Mouse (Mus musculus): ENCODE measurements around the gene Dcakd.

Dcakd gene

DNA sequence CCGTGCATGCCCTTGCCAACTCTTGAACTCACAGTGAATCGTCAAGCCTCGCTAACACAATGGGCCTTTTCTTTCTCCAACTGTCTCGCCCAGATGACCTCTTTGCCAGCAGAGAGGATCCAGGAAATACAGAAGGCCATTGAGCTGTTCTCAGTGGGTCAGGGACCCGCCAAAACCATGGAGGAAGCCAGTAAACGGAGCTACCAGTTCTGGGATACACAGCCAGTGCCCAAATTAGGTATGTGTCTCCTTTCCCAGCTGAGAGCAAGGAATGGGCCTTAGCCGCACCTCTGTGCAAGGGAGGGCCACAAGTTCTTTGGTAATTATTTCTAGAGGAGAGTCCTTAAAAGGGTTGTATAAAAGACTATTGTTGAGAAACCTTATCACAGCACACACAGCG, 18.2 kb upstream of the Dcakd start:
- DNase-seq (ENCODE audit: low spot score) = peak; percentile 14

DNA sequence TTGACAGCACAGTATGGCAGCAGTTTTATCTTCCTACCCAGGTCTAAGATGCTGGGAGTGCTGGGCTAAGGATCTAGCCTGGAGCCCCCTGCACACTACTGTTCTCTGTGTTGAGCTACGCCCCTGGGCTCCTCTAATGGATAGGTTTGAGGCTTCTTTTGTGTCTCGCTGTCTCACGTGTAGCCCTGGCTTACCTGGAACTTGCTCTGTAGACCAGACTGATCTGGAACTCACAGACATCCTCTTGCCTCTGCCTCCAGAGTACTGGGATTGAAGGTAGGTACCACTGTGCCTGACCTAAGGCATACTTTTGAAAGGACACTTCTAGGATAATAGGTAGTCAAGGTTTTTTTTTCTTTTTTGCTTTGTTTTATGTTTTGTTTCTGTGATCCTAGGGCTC, 15.8 kb upstream of the Dcakd start:
- no peak for DNase-seq (ENCODE audit: low spot score)

DNA sequence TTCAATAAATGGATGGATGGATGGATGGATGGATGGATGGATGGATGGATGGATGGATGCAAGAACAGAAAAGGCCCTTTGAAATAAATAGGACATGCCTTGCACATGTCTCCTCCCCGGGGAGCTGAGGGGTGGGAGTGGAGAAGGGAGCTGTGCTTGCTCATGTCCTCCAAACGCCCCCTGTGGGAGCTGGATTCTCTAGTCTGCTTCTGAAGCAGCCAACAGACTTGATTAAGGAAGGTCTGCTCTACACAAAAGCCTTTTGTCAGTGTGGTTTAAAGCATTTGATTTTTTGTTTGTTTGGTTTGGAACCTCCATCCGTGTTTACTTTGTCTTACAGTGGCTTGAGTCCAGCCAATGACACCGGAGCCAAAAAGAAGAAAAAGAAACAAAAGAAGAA, 14.7 kb upstream of the Dcakd start:
- DNase-seq (ENCODE audit: low spot score) = no peak

DNA sequence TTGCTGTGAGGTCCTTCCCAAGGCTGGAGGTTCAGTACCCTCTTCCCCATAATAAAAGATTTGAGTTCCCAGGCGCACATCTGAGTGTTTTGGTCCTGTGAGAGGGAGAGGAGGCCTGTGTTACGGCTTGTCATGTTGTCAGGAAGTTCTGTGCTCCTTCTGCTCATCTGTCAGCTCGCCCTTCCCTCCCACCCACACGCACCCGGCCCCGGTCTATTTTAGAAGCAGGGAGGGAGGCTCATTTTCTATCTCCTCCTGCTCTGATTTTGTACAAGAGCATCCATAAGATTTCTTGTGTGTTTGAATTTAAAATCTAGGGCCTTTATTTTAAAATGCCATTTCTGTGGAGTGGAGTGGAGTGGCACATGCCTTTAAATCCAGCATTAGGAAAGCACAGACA, 9.9 kb upstream of the Dcakd start:
- no peak for DNase-seq (ENCODE audit: low spot score)

DNA sequence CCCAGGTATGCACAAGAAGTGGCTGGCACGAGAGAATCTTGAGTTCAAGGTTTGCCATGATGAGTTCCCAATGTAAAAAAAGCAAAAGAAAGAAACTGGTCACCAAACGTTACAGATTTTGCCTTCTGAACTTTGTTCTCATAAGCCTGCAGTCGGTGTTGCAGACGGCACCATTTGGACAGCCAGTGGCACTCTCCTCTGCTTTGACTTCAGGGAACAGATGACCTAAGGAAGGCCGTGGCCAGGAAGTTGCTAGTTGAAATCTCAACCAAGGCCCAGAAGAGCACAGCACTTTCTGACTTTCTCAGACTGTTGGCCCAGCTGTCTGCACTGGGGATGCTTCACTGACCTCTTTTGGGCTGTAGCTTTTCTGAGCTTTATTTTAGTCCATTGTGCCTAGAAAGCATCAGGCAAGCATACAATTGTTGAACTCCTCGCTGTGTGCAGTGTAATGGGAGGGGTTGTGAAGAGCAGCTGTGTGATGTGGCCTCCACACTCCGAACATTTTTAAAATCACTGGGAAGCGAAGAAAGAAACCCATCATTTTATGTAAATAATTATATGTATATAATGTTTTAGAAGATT, 8.8 kb upstream of the Dcakd start:
- no peak for DNase-seq (ENCODE audit: low spot score)

DNA sequence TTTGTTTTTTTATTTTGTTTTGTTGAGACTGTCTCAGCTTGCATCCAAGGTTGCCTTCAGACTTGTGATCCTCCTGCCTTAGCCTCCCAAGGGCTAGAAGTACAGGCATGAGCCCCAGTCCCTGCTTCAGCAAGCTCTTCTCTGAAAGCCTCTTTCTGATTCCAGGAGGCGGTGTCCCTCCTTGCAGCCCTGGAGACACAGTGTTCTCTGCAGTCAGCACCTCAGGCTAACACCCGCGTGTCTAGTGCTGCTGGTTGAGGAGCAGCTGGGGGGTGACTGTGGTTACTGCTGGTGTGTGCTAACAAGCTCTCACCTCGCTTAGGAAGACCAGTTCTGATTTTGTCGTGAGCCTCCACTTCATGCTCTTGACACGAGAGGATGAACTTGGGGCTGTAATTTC, 6.9 kb upstream of the Dcakd start:
- no peak for DNase-seq (ENCODE audit: low spot score)

DNA sequence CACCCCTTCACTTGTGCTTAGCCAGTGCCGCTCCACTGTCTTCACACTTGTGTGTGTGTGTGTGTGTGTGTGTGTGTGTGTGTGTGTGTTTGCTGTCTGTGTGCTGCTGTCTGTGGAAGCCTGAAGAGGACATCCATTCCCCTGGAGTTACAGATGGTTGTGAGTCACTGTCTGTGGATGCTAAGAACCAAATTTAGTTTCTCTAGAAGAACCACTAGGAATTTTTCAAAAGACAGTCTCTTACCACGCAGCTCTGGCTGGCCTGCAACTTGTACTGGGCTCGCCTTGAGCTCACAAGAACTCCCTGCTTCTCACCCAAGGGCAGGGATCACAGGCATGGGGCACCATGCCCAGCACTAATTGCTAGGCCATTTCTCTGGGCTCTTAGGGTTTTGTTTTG, 4.9 kb upstream of the Dcakd start:
- DNase-seq (ENCODE audit: low spot score) = no peak

DNA sequence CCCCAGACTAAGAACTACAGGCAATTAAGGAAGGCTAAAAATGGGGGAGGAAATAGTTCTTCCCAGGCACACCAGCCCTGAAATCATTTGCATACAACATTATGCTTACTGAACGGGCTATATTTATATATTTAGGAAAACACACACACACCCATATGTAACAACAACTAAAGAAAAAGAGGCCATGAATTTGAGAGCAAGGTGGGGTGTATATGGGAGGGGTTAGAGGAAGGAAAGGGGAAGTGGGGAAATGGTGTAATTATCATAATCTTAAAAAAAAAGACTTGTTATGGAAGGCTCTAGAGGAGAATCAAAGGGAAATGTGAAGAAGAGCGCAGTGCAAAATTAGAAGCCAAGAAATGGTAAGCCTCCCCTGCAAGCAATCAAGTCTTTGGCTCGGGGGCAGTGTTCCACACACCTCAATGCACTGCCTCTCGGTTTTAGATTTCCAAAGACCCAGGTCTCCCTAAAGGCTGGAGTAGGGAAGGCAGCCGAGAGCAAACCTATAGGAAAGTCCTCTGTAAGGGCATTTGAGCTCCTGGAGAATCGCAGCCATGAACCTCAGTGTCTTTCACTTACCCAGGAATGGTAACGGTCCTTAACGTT, 460 bp downstream of the Dcakd start:
- DNase-seq (ENCODE audit: low spot score) = no peak

DNA sequence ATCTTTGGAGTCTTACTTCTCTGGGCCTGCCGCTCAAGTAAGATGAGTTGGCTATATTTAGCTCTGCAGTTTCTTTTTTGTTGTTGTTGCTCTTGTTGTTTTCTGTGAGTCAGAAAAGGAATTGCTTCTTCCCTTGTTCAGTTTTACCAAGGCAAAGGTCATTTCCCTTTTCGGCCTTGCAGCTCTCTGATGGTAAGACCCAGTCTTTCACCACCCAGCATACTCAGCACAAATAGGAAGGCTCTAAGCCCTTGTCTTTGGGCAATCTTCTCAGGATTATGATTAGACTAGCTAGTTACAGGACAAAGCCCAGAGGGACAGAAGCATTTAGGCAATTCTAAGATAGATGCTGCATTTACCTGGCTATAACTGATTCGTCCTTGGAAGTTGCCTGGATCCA, 1.2 kb downstream of the Dcakd start:
- no peak for DNase-seq (ENCODE audit: low spot score)

DNA sequence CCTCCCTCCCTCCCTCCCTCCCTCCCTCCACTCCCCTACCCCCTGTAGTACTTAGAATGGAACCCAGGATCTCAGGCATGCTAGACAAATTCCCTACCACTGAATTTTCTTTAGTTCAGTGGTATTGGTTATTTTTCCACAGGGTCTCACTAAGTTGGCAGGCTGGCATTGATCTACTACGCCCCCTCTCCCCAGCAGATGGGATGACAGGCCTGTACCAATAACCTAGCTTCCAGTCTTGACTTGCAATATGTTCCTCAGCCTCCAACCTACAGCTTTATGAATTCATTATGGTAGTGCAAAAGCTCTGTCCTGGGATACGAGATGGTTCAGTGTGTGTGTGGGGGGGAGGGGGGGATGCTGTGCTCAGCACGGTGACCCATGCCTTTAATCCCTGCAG, 4.2 kb downstream of the Dcakd start:
- DNase-seq (ENCODE audit: low spot score) = no peak

DNA sequence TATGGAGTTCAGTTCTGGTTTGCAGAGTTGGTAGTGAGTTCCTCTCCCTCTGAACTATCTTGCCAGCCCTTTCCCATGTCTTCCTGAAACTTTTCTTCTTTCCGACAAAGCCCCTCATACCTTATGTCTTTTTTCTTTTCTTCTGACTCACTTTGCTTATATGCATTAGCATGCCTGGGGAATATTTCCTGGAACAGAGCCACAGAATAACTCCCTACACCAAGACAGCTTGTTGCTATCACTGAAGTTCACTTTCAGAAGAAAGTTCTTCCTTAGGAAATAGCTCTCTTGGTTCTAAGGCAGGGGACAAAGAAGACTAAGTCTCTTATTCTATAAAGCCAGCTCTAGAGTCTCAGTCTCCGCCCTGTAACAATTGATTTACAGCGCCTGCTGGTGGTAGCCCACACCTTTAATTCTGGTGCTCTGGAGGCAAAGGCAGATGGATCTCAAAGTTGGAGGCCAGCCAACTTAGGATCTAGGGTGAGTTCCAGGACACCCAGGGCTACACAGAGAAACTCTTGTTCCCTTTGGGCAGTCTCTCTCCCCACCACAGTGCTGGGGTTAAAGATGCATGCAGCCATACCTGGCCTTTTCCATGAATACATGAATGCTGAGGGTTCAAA, 7.3 kb downstream of the Dcakd start:
- no peak for DNase-seq (ENCODE audit: low spot score)

DNA sequence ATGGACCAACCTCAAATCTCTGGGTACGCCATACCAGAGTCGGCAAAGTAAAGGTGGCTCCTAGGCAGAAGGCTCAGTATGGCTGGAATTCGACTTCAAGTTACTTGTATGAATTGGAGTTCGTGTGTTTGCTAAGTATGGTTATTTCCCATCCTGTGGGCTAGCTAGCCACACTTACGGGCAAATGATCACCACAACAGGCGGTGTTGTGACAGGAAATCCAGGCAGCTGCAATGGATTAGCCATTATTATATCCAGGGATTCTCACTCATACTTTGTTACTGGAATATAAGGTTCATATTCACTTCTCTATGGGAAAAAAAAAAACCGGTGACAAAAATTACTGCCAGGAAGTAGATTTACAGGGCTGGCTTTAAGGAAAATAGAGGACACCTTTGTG, 8.8 kb downstream of the Dcakd start:
- DNase-seq (ENCODE audit: low spot score) = no peak

DNA sequence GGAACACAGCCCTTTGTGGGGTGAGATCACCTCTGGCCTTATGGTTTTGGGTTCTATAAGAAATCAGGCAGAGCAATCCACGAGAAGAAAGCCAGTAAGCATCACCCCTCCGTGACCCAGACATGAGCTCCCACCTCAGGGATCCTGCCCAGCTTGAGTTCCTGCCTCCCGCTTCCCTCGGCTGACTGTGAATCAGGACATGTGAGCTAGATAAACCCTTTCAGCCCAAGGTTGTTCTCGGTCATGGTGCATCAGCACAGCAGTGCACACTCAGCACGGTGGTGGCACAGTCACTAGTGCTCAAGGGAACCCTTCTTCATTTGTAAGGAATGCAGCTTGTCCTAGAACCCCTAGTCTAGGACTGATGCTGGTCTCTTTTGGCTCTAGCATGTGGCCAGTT, 9.3 kb downstream of the Dcakd start:
- no peak for DNase-seq (ENCODE audit: low spot score)

DNA sequence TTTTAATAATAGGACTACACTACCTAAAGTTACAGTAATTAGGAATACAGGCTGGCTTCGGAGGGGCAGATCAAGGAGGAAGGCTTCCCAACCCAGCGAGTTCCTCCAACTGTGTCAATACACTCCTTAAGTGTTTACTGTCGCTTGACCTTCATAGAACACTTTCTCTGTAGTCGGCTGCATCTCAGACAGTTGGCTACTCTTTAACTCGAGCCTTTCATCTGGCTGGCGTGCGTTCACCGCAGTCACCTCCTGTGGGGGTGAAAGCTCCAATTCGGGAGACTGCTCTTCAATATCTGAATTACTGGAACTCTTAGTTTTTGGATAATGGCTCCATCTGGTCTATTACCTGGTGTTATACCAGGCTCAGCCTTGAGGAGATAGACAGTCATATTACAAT, 10.5 kb downstream of the Dcakd start:
- DNase-seq (ENCODE audit: low spot score) = no peak

DNA sequence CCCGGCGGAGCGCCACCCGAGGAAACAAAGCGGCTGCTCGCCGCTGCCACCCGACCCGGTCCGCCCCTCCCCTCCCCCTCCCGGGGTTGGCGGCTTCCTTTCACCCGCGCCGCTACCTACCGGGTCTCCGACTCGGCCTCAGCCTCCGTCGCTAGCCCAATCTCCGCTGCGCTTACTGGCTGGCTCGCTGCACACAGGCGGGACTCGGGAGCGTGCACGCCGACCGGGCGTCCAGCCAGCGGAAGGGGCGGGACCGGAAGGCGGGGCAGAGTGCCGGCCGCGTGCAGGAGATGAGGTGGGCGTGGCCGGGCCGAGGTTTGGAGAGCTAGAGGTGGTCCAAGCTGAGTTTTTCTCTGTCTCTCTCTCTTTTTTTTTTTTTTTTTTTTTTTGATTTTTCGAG, 11.2 kb downstream of the Dcakd start:
- peak; percentile 98 for DNase-seq (ENCODE audit: low spot score)

DNA sequence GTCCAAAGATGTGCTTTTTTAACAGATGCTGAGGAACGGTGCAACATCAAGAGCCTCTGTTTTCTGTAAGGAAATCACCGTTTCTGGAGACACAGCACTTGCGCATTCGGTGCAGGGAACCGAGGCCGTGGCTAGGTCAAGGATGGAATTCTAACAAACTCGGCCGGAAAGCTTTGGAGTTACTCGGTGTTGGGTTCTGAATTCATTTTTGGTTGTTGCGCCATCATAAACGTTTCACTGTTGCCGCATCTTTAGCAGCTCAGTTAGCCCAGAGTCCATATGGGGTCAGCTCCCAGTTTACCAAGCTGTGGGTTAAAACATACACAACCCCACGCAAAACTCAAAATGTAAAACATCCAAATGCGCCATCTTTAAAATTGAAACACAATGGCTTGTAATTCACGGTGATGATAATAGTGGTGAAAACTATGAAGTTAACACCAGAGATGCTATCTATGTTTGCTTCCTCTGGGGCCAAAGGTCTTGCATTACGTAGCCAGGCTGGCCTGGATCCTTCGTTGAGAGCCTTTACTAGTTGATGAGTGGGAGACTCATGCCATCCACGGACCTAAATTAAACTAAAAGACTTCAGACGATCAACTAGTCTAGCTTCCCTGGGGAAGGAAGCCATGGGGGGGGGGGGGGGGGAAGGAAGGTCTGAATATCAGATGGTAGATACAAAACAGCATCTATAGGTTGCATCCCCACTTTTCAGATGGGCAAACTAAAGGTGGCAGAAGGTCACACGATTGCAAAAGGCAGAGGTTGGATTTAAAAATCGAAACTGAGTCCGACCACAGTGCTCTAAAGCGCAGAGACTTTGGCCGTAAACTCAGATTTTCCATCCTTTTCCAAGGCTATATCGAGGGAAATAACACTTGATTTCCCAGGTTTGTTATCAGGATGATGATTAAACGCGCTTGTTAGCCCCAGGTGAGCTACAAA, 12.0 kb downstream of the Dcakd start:
- peak; percentile 31 for DNase-seq (ENCODE audit: low spot score)

DNA sequence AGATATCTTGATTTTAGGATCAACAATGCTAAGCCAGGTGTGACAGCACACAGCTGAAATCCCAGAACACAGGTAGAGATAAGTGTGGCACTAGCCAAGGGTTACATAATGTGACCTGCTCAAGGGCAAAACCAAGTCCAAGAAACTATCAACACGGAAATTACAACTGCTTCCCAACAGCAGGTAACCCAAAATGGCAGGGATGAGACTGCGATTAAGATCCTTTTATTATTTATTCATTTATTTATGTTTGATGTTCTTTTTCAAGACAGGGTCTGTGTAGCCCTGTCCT, 17.0 kb downstream of the Dcakd start:
- DNase-seq (ENCODE audit: low spot score) = no peak

DNA sequence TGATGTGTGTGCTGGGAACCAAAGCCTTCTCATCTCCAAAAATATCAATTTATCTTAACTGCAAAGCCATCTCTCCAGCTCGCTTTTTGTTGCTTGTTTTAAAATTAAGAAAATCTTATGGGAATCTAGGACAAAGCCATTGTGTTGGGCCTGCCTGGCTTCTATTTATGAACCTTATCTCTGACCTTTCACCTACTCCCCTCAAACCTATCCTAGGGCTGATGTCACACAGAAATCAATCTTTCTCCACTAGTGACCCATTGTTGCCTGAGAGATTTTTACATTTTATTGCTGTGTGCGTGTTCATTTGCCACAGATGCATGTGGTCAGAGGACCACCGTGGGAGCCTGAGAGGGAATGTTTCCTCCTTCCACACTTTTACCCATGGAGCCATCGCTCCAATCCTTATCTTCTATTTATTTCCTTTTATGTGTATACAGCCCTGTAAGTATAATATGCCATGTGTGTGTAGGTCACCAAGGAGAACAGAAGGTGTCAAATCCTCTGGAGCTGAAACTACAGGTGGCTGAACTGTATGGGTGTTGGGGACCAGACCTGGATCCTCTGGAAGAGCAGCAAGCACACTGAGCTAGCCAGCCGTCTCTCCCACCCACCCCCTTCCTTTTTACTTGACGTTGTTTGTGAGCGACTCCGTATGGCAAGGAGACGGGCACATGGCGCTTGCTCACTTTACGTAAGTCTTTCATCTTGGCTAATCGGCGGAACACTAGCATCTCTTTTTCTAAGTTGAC, 17.5 kb downstream of the Dcakd start:
- no peak for DNase-seq (ENCODE audit: low spot score)

DNA sequence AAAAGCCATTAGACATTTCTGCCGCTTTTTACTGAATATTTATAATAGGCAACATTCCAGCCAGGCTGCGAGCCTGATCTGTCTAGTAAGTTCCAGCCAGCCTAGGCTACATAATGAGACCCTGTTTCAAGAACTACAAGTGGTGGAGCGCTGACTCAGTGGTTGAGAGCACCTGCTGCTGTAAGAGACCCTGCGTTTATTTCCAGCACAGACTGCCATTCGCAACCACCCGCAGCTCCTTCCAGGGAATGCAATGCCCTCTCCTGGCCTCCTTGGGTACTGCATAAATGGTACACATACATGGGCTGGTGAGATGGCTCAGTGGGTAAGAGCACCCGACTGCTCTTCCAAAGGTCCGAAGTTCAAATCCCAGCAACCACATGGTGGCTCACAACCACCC, 18.9 kb downstream of the Dcakd start:
- peak; percentile 52 for DNase-seq (ENCODE audit: low spot score)

DNA sequence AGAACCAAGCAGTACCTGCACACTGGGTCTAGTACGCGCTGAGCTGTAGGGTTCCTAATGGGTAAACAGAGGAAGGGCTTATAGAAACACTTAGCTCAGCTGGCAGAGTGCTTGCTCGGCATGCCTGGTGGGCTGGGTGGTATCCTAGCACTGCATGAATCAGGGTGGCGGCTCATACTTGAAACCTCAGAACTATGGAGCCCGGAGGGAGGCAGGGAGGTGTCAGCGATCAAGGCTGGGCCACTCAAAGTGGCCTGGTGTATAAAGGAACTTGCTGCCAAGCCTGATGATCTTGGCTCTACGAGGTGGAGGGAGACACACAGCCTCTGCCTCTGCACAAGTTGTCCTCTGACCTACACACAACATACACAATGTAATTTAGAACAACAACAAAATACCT, 19.6 kb downstream of the Dcakd start:
- DNase-seq (ENCODE audit: low spot score) = no peak

DNA sequence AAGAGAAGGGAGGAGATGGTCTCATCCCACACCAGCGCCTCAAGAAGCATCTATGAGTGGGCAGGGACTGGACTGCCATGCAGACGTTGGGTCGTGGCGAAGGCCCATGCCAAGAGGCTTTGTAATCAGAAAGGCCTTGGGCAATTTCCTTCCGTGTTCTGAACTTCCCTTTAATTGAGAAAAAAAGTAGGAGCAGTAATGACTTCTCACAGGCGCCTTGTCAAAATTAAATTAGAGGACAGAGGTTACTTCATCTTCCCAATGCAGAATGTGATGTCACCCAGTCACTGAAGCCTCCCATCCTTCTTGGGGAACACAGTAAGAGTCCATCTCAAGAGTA, 21.2 kb downstream of the Dcakd start:
- no peak for DNase-seq (ENCODE audit: low spot score)

DNA sequence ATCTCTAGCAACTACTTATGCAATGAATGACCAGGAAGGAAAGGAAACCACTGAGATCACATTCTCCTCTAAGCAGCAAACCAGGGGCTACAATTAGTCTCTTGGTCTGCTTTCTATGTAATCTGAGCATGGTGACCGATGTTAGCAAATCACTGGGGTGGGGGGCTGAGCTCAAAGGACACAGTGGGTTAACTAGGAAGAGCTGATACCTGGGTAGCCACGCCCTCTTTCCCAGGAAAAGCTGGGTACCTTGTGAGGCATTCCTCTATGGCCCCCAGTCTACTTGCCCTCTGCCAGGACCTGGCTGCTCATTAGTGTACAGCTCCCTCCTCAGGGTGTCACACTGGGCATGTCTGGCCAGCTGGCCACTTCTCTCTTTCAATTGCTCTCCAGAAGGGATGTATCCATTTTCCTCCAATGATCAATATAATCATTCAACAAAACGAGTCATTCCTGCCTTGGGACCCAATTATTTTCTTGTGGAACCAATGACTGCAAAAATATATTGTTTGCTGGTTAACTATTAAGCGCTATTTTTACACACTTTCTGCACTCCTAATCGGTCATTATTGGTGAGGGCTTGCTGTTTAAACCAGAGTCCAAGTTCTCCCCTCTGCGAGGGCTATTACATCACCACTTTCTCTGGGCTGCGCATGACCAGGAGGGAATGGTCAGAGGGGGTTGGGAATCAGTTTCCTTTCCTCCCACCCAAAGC, 21.7 kb downstream of the Dcakd start:
- DNase-seq (ENCODE audit: low spot score) = no peak

Data from embryo, embryonic 10 days (tissue).